Mouse (Mus musculus) urinary bladder, postnatal 25 days (tissue): ENCODE results near the gene Rgs1.

Source experiments
- DNase-seq: peaks from one replicate; pipeline ENCODE4 v3.0.0; 2022; ENCODE audit warnings: low spot score

Gene Rgs1

GRCm38 (mm10) chr1:144197684-144198083 is 51.4 kb downstream of the Rgs1 start:
- DNase-seq = peak; percentile 22
